15 mouse cellular contexts compared by ENCODE assay signal in the genomic region with DNA sequence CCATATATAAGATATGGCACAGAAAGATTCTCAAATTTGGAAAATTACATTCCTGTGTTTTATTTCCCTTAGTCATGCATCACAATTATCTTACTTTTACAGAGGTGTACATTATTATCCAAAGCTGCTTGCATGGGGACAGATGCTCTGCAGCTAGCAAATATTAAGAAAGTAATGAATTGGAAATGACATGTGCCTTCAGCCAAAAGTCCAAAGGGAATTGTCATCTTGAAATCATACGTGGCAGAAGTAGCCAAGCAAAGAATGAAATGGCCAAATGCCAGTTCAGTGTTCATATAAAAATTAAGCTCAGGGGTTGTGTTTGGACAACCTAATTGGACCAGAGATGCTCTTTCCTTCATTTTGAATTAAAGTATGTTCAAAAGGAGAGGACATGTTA.
"Had no signal": no experiment of that assay in that cellular context is flagged by ENCODE, and none has a peak within 500 bp of the region (broad histone marks: within the 10 kb centered on the region; RNA-seq: fewer than 3 reads in every experiment).

No protein-coding gene starts in this region.

- H3K9me3 ChIP-seq: limb, embryonic 12.5 days; liver, embryonic 13.5 days; lung, embryonic 15.5 days; midbrain, embryonic 12.5 days; neural tube, embryonic 12.5 days had no signal

- H3K4me1 ChIP-seq: limb, embryonic 12.5 days; liver, embryonic 13.5 days; lung, embryonic 15.5 days; megakaryocyte, embryonic 14.5 days; midbrain, embryonic 12.5 days; neural tube, embryonic 12.5 days had no signal

- H3K4me3 ChIP-seq: left cerebral cortex, adult 2 months; limb, embryonic 12.5 days; liver, embryonic 13.5 days; lung, embryonic 15.5 days; megakaryocyte, embryonic 14.5 days; midbrain, embryonic 12.5 days; neural tube, embryonic 12.5 days had no signal

- H3K9ac ChIP-seq: limb, embryonic 12.5 days; liver, embryonic 13.5 days; liver, postnatal 0 days; lung, embryonic 15.5 days; midbrain, embryonic 12.5 days; neural tube, embryonic 12.5 days had no signal

- ATAC-seq: liver, postnatal 0 days had no signal

- DNase-seq: kidney, adult 8-10 months; kidney, postnatal 25 days; liver; liver, embryonic 13.5 days; liver, postnatal 0 days; lung, postnatal 14 days; right cerebral cortex, adult 18-20 months had no signal

- H3K27me3 ChIP-seq: limb, embryonic 12.5 days; liver, embryonic 13.5 days; lung, embryonic 15.5 days; megakaryocyte, embryonic 14.5 days; midbrain, embryonic 12.5 days; neural tube, embryonic 12.5 days had no signal

- H3K36me3 ChIP-seq: limb, embryonic 12.5 days; liver, embryonic 13.5 days; lung, embryonic 15.5 days; midbrain, embryonic 12.5 days; neural tube, embryonic 12.5 days had no signal

- H3K27ac ChIP-seq: left cerebral cortex, adult 2 months; limb, embryonic 12.5 days; liver, embryonic 13.5 days; lung, embryonic 15.5 days; macrophage; midbrain, embryonic 12.5 days; neural tube, embryonic 12.5 days; stomach, postnatal 0 days had no signal

- H3K4me2 ChIP-seq: limb, embryonic 12.5 days; liver, embryonic 13.5 days; lung, embryonic 15.5 days; midbrain, embryonic 12.5 days; neural tube, embryonic 12.5 days had no signal
